Mouse (Mus musculus) hindbrain, embryonic 16.5 days (tissue): Measurements from ENCODE around the gene Frmd5. TPM values are rescaled to one million over a fixed set of nuclear protein-coding genes. Genes with fewer than 3 reads are reported as not detected.
A peak's percentile ranks its signal among the peaks of the same experiment; 100 is the strongest.
"Not testable (repeated sequence)": the region's sequence is repeated elsewhere in the genome, so short reads cannot be mapped to it uniquely, and the experiment has no call there.

Experiments used
- ATAC-seq: fragments of 200-750 bp; cut with Nextera tagmentation; 2 replicates; pipeline ENCODE4 v1.8.0; 2017; ENCODE audit warnings: moderate TSS enrichment, moderate library complexity
- H3K27ac ChIP-seq: fragments of 300-500 bp; sonication (generic); 2 replicates; pipeline ENCODE4 v1.5.1; 2014; ENCODE audit warnings: low read depth, mild to moderate bottlenecking, control low read depth, low read length, moderate library complexity
- H3K27me3 ChIP-seq: fragments of 300-500 bp; sonication (generic); replicated peaks from 2 replicates; pipeline ENCODE4 v1.6.1; 2014; ENCODE audit warnings: low read length; ENCODE audit not compliant: control insufficient read depth, insufficient read depth
- H3K36me3 ChIP-seq: fragments of 300-500 bp; sonication (generic); 2 replicates; pipeline ENCODE4 v1.6.1; 2014; ENCODE audit warnings: mild to moderate bottlenecking, low read length, moderate library complexity, mixed read lengths; ENCODE audit not compliant: control insufficient read depth, insufficient read depth
- H3K4me1 ChIP-seq: fragments of 300-500 bp; sonication (generic); 2 replicates; pipeline ENCODE4 v1.6.1; 2014; ENCODE audit warnings: low read depth, low read length; ENCODE audit not compliant: control insufficient read depth, insufficient read depth
- H3K4me2 ChIP-seq: fragments of 300-500 bp; sonication (generic); 2 replicates; pipeline ENCODE4 v1.6.1; 2014; ENCODE audit warnings: mild to moderate bottlenecking, low read length, control low read depth, moderate library complexity
- H3K4me3 ChIP-seq: fragments of 300-500 bp; sonication (generic); 2 replicates; pipeline ENCODE4 v1.5.1; 2014; ENCODE audit warnings: mild to moderate bottlenecking, low read length, control low read depth, moderate library complexity
- H3K9ac ChIP-seq: fragments of 300-500 bp; sonication (generic); 2 replicates; pipeline ENCODE4 v1.6.1; 2014; ENCODE audit warnings: low read depth, mild to moderate bottlenecking, control low read depth, low read length, moderate library complexity
- H3K9me3 ChIP-seq: fragments of 300-500 bp; sonication (generic); 2 replicates; pipeline ENCODE4 v1.6.1; 2014; ENCODE audit warnings: mild to moderate bottlenecking, low read length, moderate library complexity; ENCODE audit not compliant: control insufficient read depth
- WGBS: fragments of 180-500 bp; shearing (Covaris S2); extraction: QIAGEN DNeasy Blood & Tissue Kit; methylation state at CpG from one replicate; pipeline ENCODE4 v1.1.7; 2014; 5-methylcytosine and 5-hydroxymethylcytosine counted together
- polyA plus RNA-seq: library from polyadenylated mRNA; unstranded; fragments of >200 nt; fragmentation: Nextera tagmentation; extraction: Ambion mirVana; gene quantifications from 2 replicates; pipeline ENCODE4 v1.2.1, GENCODE M21; 2015

Frmd5 gene
- polyA plus RNA-seq, 1 experiment from 2014 or later, result 23.8 TPM

DNA sequence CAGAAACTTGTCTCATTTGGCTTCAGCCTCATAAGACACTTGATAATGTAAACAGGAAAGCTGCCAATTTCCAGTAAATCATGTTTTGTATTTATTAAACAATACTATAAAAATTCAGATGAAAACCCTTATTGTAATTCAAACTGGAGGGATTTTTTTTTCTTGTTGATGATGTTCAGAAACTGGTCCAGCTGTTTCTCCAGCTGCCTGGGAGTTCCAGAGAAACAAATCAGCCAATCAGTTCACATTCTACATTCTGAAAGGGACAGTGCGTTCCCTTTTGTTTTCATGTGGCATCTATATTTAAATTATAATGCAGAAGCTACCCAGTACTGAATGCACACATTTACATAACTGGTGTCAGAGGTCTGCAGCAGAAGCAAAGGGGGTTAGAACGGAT is 19.3 kb upstream of the Frmd5 start:
- 22% methylated on average over 2 of the region's 2 CpGs for WGBS

DNA sequence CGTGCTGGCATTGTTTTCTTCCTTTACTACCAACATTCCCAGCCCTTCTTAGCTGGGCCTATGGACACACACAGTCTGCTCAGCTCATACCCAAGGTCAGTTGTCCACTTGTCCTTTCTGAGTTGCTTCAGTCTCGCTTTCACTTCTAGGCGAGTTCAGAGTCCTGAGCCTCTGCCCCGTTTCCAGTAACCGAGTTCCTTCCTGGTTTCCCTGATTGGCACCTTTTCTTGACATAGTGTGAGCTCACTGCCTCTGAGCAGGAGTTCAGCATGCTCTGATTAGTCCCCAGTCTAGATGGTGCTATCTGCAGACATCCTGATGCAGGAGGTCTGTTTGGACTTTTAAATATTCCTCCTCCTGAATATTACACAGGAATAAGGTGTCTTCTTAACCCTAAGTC is 17.8 kb upstream of the Frmd5 start:
- H3K36me3 ChIP-seq, result no peaks in the 10 kb centered on the region
- H3K9me3 ChIP-seq, result no peaks in the 10 kb centered on the region
- no peaks in the 10 kb centered on the region for H3K27me3 ChIP-seq
- ATAC-seq, result no peak
- H3K4me1 ChIP-seq, result no peaks in the 10 kb centered on the region
- no peak overlapping the region for H3K4me2 ChIP-seq
- H3K27ac ChIP-seq, result no peak overlapping the region
- 73% methylated on average over 5 of the region's 5 CpGs for WGBS
- H3K4me3 ChIP-seq, result no peak overlapping the region
- no peak overlapping the region for H3K9ac ChIP-seq

More for the DNA sequence above, 19.3 kb upstream of the Frmd5 start:
- Histone ChIP-seq H3K27ac (no peak overlapping the region), H3K36me3 (no peaks in the 10 kb centered on the region), H3K4me2 (no peak overlapping the region), H3K4me3 (no peak overlapping the region), H3K27me3 (no peaks in the 10 kb centered on the region), H3K9ac (no peak overlapping the region), H3K4me1 (no peaks in the 10 kb centered on the region), H3K9me3 (no peaks in the 10 kb centered on the region)
- no peak for ATAC-seq

- no peaks in the 10 kb centered on the region for H3K27me3 ChIP-seq
- H3K4me1 ChIP-seq, result no peaks in the 10 kb centered on the region
- 92% methylated on average over 7 of the region's 7 CpGs for WGBS
- no peaks in the 10 kb centered on the region for H3K9me3 ChIP-seq
- H3K4me3 ChIP-seq, result no peak overlapping the region
- H3K4me2 ChIP-seq, result no peak overlapping the region
- H3K36me3 ChIP-seq, result no peaks in the 10 kb centered on the region
- no peak overlapping the region for H3K27ac ChIP-seq
- H3K9ac ChIP-seq, result no peak overlapping the region
- ATAC-seq, result no peak
Measured at GRCm38 (mm10) chr2:121821787-121822186, 14.9 kb upstream of the Frmd5 start.

DNA sequence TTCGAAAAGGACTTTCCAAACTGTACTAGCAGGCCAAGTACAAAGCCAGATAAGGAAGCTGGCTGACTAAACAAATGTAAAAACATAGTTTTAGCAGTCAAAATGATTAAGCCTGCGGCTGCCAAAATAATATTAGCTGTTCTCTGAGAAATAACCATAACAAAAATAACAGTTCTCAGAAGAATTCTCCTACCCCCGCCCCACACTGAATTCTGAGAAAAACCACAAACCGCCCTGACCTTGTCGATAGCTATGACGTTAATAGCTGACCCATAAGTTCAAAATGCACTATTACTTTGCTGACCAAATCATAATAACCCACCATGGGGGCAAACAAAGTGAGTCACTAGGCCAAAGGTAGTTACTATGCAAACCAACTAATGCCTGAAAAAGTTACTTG is 4.0 kb upstream of the Frmd5 start:
- not testable (repeated sequence) for H3K4me1 ChIP-seq, H3K27me3 ChIP-seq, H3K4me3 ChIP-seq, H3K9me3 ChIP-seq, H3K4me2 ChIP-seq, H3K36me3 ChIP-seq, ATAC-seq, H3K27ac ChIP-seq, H3K9ac ChIP-seq
- 93% methylated on average over 6 of the region's 6 CpGs for WGBS

DNA sequence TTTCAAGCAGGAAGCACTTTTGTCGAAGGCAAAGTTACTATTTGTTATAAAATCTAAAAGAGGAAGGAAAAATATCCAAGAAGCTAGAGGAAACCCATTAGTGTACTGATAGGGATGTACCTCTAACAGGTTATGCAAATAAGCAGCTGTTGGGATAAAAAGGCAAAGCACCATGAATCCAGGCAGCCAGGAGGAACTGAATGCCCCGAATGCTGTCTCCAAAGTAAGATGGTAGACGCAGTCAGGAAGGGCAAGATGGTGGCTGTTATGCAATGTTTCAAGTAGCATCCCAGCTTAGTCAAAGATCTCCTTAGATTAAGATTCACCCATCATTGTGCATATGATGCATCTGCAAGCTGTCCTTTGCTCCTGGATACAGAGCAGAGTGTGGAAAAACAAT is 2.2 kb upstream of the Frmd5 start:
- Histone ChIP-seq H3K4me2 (no peak overlapping the region), H3K27ac (no peak overlapping the region), H3K36me3 (no peaks in the 10 kb centered on the region), H3K9ac (no peak overlapping the region), H3K27me3 (no peaks in the 10 kb centered on the region), H3K4me1 (peaks cover 2% of the 10 kb centered on the region; the same call in 1 of the 2 replicates), H3K9me3 (no peaks in the 10 kb centered on the region), H3K4me3 (no peak overlapping the region)
- no peak for ATAC-seq
- 88% methylated on average over 3 of the region's 3 CpGs for WGBS

GRCm38 (mm10) chr2:121806171-121806943 is 530 bp downstream of the Frmd5 start:
- peak overlapping the region; percentile 85 for H3K9ac ChIP-seq
- peak overlapping the region; percentile 96 for H3K27ac ChIP-seq
- H3K27me3 ChIP-seq, result no peaks in the 10 kb centered on the region
- ATAC-seq, result peak; percentile 82
- WGBS, result under 1% methylated on average over 57 of the region's 90 CpGs
- peak overlapping the region; percentile 89 for H3K4me2 ChIP-seq
- no peaks in the 10 kb centered on the region for H3K36me3 ChIP-seq
- H3K4me3 ChIP-seq, result peak overlapping the region; percentile 88
- no peaks in the 10 kb centered on the region for H3K9me3 ChIP-seq
- H3K4me1 ChIP-seq, result peaks cover 8% of the 10 kb centered on the region

DNA sequence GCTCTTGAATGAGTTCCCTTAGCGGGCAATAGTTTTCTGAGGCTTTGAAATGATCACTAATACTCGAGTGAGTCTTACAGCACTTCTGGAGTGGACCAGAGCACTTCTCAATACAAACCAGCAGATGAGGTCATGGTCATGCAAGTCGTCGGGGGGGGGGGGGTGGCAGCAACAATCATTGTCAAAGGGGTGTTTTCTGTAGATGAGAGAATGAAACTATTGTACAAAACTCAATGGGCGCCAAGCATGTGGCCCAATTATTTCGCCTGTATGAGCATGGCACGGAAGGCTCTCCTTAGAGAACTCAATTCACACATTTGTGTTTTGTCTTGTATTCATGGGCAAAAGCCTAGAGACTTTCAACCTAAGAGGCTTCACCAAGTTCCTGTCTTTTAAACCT is 7.8 kb downstream of the Frmd5 start:
- Histone ChIP-seq H3K27me3 (no peaks in the 10 kb centered on the region), H3K9ac (no peak overlapping the region), H3K9me3 (no peaks in the 10 kb centered on the region), H3K4me3 (no peak overlapping the region), H3K36me3 (no peaks in the 10 kb centered on the region), H3K4me2 (no peak overlapping the region), H3K27ac (no peak overlapping the region), H3K4me1 (peaks cover 6% of the 10 kb centered on the region)
- 65% methylated on average over 7 of the region's 7 CpGs for WGBS
- ATAC-seq, result no peak

DNA sequence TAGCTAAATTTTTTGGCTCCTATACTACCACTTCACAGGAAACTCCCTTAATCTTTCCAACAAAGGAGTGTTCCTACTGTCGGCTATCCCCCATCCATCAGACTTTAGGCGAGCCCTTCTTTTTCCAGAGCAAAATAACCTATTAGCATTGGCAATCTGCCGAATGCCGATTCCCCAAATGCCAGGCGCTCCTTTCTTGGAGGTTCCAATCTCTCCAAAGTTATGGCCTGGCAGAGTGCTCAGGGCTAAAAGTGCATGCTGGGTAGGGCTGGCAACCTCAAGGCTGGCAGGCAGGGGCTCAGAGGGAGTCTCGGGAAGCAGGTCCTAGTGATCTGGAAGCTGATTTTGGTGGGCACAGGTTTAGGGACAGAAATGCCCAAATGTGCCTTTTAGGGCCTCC is 10.9 kb downstream of the Frmd5 start:
- H3K27me3 ChIP-seq, result no peaks in the 10 kb centered on the region
- no peaks in the 10 kb centered on the region for H3K9me3 ChIP-seq
- no peak overlapping the region for H3K4me2 ChIP-seq
- H3K27ac ChIP-seq, result no peak overlapping the region
- no peaks in the 10 kb centered on the region for H3K36me3 ChIP-seq
- no peak overlapping the region for H3K4me3 ChIP-seq
- H3K9ac ChIP-seq, result no peak overlapping the region
- H3K4me1 ChIP-seq, result no peaks in the 10 kb centered on the region
- 73% methylated on average over 6 of the region's 6 CpGs for WGBS
- no peak for ATAC-seq

- Histone ChIP-seq H3K27ac (no peak overlapping the region), H3K9me3 (no peaks in the 10 kb centered on the region), H3K36me3 (no peaks in the 10 kb centered on the region), H3K4me1 (no peaks in the 10 kb centered on the region), H3K4me2 (no peak overlapping the region), H3K9ac (no peak overlapping the region), H3K4me3 (no peak overlapping the region), H3K27me3 (no peaks in the 10 kb centered on the region)
- no peak for ATAC-seq
Measured at GRCm38 (mm10) chr2:121789777-121790176, 17.1 kb downstream of the Frmd5 start.
